Mouse (Mus musculus) intestine, embryonic 14.5 days (tissue): ENCODE measurements around the gene Vmn1r135. TPM values are rescaled to one million over a fixed set of nuclear protein-coding genes. Genes with fewer than 3 reads are reported as not detected.
"Not testable (repeated sequence)": the region's sequence is repeated elsewhere in the genome, so short reads cannot be mapped to it uniquely, and the experiment has no call there.

Source experiments
- ATAC-seq: fragments of 200-750 bp; cut with Nextera tagmentation; replicated peaks from 2 replicates; pipeline ENCODE4 v1.8.0; 2017; ENCODE audit warnings: low read depth, moderate number of reproducible peaks, moderate TSS enrichment, moderate library complexity; ENCODE audit not compliant: low FRiP score, low TSS enrichment
- DNase-seq: peaks from one replicate; pipeline ENCODE4 v3.0.0-alpha.2; 2018; ENCODE audit warnings: low spot score
- H3K27ac ChIP-seq: fragments of 300-500 bp; sonication (generic); 2 replicates; pipeline ENCODE4 v1.5.1; 2014; ENCODE audit warnings: low read depth, mild to moderate bottlenecking, control low read depth
- H3K27me3 ChIP-seq: fragments of 300-500 bp; sonication (generic); replicated peaks from 2 replicates; pipeline ENCODE4 v1.6.1; 2014; ENCODE audit warnings: low read length, control low read depth; ENCODE audit not compliant: control insufficient read depth, insufficient read depth
- H3K36me3 ChIP-seq: fragments of 300-500 bp; sonication (generic); 2 replicates; pipeline ENCODE4 v1.6.1; 2014; ENCODE audit warnings: low read length, control low read depth; ENCODE audit not compliant: control insufficient read depth, insufficient read depth
- H3K4me1 ChIP-seq: fragments of 300-500 bp; sonication (generic); replicated peaks from 2 replicates; pipeline ENCODE4 v1.6.1; 2014; ENCODE audit warnings: low read length, control low read depth, mixed read lengths; ENCODE audit not compliant: control insufficient read depth, insufficient read depth
- H3K4me2 ChIP-seq: fragments of 300-500 bp; sonication (generic); 2 replicates; pipeline ENCODE4 v1.6.1; 2014; ENCODE audit warnings: low read length
- H3K4me3 ChIP-seq: fragments of 300-500 bp; sonication (generic); 2 replicates; pipeline ENCODE4 v1.5.1; 2014; ENCODE audit warnings: low read depth, low read length, control low read depth, mixed read lengths
- H3K9ac ChIP-seq: fragments of 300-500 bp; sonication (generic); 2 replicates; pipeline ENCODE4 v1.6.1; 2014; ENCODE audit warnings: mild to moderate bottlenecking, low read length
- H3K9me3 ChIP-seq: fragments of 300-500 bp; sonication (generic); 2 replicates; pipeline ENCODE4 v1.6.1; 2016; ENCODE audit warnings: low read length, control low read depth; ENCODE audit not compliant: control insufficient read depth
- WGBS: fragments of 180-500 bp; shearing (Covaris S2); extraction: QIAGEN DNeasy Blood & Tissue Kit; methylation state at CpG from one replicate; pipeline ENCODE4 v1.1.7; 2014; 5-methylcytosine and 5-hydroxymethylcytosine counted together
- polyA plus RNA-seq: library from polyadenylated mRNA; unstranded; fragments of >200 nt; fragmentation: Nextera tagmentation; extraction: Ambion mirVana; gene quantifications from 2 replicates; pipeline ENCODE4 v1.2.1, GENCODE M21; 2014

The Vmn1r135 gene
- polyA plus RNA-seq: not detected in 2 replicates

DNA sequence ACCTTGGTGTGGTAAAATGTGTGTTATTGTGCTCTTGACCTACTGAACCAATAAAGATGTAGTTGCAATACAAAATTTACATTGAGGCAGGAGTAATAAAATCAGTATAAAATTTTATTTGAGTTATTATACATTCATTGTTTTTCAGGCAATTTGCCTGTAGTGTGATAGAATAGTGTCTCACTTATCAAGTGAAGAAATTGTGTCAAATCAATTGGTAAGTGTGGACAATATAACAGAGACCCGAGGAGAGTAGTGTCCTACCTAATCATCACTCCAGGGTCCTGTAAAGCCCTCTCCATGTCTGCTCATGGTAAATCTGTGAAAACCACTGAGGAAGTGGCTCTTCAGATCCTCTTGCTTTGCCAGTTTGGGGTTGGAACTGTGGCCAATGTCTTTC, at the start of gene Vmn1r135:
Gene Vmn1r135, plus strand, starts transcription at position 301 of the 400 bp plus-strand sequence.
- H3K9ac ChIP-seq, H3K27ac ChIP-seq, H3K36me3 ChIP-seq, H3K4me1 ChIP-seq, H3K4me3 ChIP-seq, DNase-seq, H3K4me2 ChIP-seq, H3K27me3 ChIP-seq, ATAC-seq, H3K9me3 ChIP-seq: not testable (repeated sequence)
- WGBS: no CpG with 5 or more reads among the region's 1 CpGs

DNA sequence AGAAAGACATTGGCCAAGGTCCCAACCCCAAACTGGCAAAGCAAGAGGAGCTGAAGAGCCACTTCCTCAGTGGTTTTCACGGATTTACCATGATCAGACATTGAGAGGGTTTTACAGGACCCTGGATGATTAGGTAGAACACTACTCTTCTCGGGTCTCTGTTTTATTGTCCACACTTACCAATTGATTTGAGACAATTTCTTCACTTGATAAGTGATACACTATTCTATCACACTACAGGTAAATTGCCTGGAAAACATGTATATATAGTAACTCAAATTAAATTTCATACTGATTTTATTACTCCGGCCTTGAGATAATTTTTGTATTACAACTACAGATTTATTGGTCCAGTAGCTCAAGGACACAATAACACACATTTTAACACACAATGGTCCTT, 35.5 kb upstream of the Vmn1r135 start, which contains the start of gene Gm4177:
Gene Gm4177, minus strand, starts transcription at position 101 of the 400 bp plus-strand sequence.
- not testable (repeated sequence) for H3K4me1 ChIP-seq, H3K27me3 ChIP-seq, ATAC-seq, DNase-seq, H3K27ac ChIP-seq, H3K9ac ChIP-seq, H3K36me3 ChIP-seq, H3K4me2 ChIP-seq, H3K4me3 ChIP-seq, H3K9me3 ChIP-seq
- WGBS: no CpG with 5 or more reads among the region's 3 CpGs

DNA sequence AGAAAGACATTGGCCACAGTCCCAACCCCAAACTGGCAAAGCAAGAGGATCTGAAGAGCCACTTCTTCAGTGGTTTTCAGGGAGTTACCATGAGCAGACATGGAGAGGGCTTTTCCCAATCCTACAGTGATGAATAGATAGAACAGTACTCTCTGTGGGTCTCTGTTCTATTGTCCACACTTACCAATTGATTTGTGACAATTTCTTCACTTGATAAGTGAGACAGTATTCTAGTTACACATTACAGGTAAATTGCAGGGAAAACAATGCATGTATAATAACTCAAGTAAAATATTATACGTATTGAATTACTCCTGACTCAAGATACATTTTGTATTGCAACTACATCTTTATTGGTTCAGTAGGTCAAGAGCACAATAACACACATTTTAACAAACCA, 12.0 kb downstream of the Vmn1r135 start, which contains the start of gene Gm5725:
Gene Gm5725, minus strand, starts transcription at position 101 of the 400 bp plus-strand sequence.
- H3K4me1 ChIP-seq, ATAC-seq, H3K4me2 ChIP-seq, H3K4me3 ChIP-seq, H3K27ac ChIP-seq, H3K9me3 ChIP-seq, H3K36me3 ChIP-seq, H3K9ac ChIP-seq, DNase-seq, H3K27me3 ChIP-seq: not testable (repeated sequence)
- WGBS: no CpG with 5 or more reads among the region's 1 CpGs

Other genes with a start within 250 kb of the Vmn1r135 start
- not detected in 2 replicates for gene Vmn1r132, start 218.3 kb upstream of the Vmn1r135 start, polyA plus RNA-seq
- not detected in 2 replicates for gene Gm4175, start 70.9 kb upstream of the Vmn1r135 start, polyA plus RNA-seq
- gene Gm4177, start 35.6 kb upstream of the Vmn1r135 start, polyA plus RNA-seq: not detected in 2 replicates
- gene Gm5725, start 11.9 kb downstream of the Vmn1r135 start, polyA plus RNA-seq: not detected in 2 replicates
- gene Gm5891, start 88.9 kb downstream of the Vmn1r135 start, polyA plus RNA-seq: not detected in 2 replicates
- not detected in 2 replicates for gene Vmn1r137, start 162.2 kb downstream of the Vmn1r135 start, polyA plus RNA-seq
- gene Vmn1r138, start 196.5 kb downstream of the Vmn1r135 start, polyA plus RNA-seq: not detected in 2 replicates
- not detected in 2 replicates for gene Gm6176, start 224.0 kb downstream of the Vmn1r135 start, polyA plus RNA-seq
- not detected in 2 replicates for gene Vmn1r139, start 236.7 kb downstream of the Vmn1r135 start, polyA plus RNA-seq